Mouse (Mus musculus) heart, embryonic 11.5 days (tissue): ENCODE data around the gene Gm17606. TPM values are rescaled to one million over a fixed set of nuclear protein-coding genes. Genes with fewer than 3 reads are reported as not detected.
A peak's percentile ranks its signal among the peaks of the same experiment; 100 is the strongest.

Experiments used
- ATAC-seq: fragments of 200-750 bp; cut with Nextera tagmentation; replicated peaks from 2 replicates; pipeline ENCODE4 v1.8.0; 2017; ENCODE audit warnings: moderate library complexity; ENCODE audit not compliant: insufficient number of reproducible peaks, low FRiP score, low TSS enrichment
- H3K27ac ChIP-seq: fragments of 300-500 bp; sonication (generic); 2 replicates; pipeline ENCODE4 v1.5.1; 2014; ENCODE audit warnings: mild to moderate bottlenecking, low read depth, low read length
- H3K27me3 ChIP-seq: fragments of 300-500 bp; sonication (generic); 2 replicates; pipeline ENCODE4 v1.6.1; 2014; ENCODE audit warnings: mild to moderate bottlenecking, low read length, mixed read lengths; ENCODE audit not compliant: control insufficient read depth, insufficient read depth
- H3K36me3 ChIP-seq: fragments of 300-500 bp; sonication (generic); 2 replicates; pipeline ENCODE4 v1.6.1; 2014; ENCODE audit warnings: mild to moderate bottlenecking, low read length, moderate library complexity, mixed read lengths; ENCODE audit not compliant: control insufficient read depth, insufficient read depth
- H3K4me1 ChIP-seq: fragments of 300-500 bp; sonication (generic); 2 replicates; pipeline ENCODE4 v1.6.1; 2014; ENCODE audit warnings: low read length; ENCODE audit not compliant: control insufficient read depth, insufficient read depth
- H3K4me2 ChIP-seq: fragments of 300-500 bp; sonication (generic); 2 replicates; pipeline ENCODE4 v1.6.1; 2014; ENCODE audit warnings: mild to moderate bottlenecking, moderate library complexity
- H3K4me3 ChIP-seq: fragments of 300-500 bp; sonication (generic); 2 replicates; pipeline ENCODE4 v1.5.1; 2014; ENCODE audit warnings: low read depth, low read length
- H3K9ac ChIP-seq: fragments of 300-500 bp; sonication (generic); 2 replicates; pipeline ENCODE4 v1.6.1; 2014; ENCODE audit warnings: mild to moderate bottlenecking, low read depth, low read length, moderate library complexity
- H3K9me3 ChIP-seq: fragments of 300-500 bp; sonication (generic); replicated peaks from 2 replicates; pipeline ENCODE4 v1.6.1; 2016; ENCODE audit warnings: low read length; ENCODE audit not compliant: control insufficient read depth
- WGBS: fragments of 180-500 bp; shearing (Covaris S2); extraction: QIAGEN DNeasy Blood & Tissue Kit; methylation state at CpG from one replicate; pipeline ENCODE4 v1.1.7; 2014; ENCODE audit not compliant: insufficient replicate concordance; 5-methylcytosine and 5-hydroxymethylcytosine counted together
- polyA plus RNA-seq: library from polyadenylated mRNA; unstranded; fragments of >200 nt; fragmentation: Nextera tagmentation; extraction: Ambion mirVana; gene quantifications from 2 replicates; pipeline ENCODE4 v1.2.1, GENCODE M21; 2014

Gm17606 gene
- polyA plus RNA-seq, 1 experiment from 2014 or later = not detected

- 0 out of 2 replicates have a peak, but pooled peaks cover 5% of the 10 kb centered on the region for H3K4me1 ChIP-seq
- ATAC-seq = no peak
- no peak overlapping the region for H3K27ac ChIP-seq
- WGBS = 91% methylated on average over 16 of the region's 16 CpGs
- H3K4me2 ChIP-seq = peak overlapping the region; percentile 71
- no peaks in the 10 kb centered on the region for H3K27me3 ChIP-seq
- H3K36me3 ChIP-seq = no peaks in the 10 kb centered on the region
- no peaks in the 10 kb centered on the region for H3K9me3 ChIP-seq
- no peak overlapping the region for H3K9ac ChIP-seq
- no peak overlapping the region for H3K4me3 ChIP-seq
Observed at GRCm38 (mm10) chr14:54616226-54616825, 24.4 kb upstream of the Gm17606 start.

GRCm38 (mm10) chr14:54617152-54617896, 23.4 kb upstream of the Gm17606 start:
- H3K27me3 ChIP-seq = no peaks in the 10 kb centered on the region
- H3K4me3 ChIP-seq = peak overlapping the region; percentile 86
- ATAC-seq = peak; percentile 53; the same call in 1 of the 2 replicates
- H3K9me3 ChIP-seq = no peaks in the 10 kb centered on the region
- peak overlapping the region; percentile 41; the same call in 1 of the 2 replicates for H3K27ac ChIP-seq
- H3K4me1 ChIP-seq = 0 out of 2 replicates have a peak, but pooled peaks cover 5% of the 10 kb centered on the region
- 2% methylated on average over 38 of the region's 38 CpGs for WGBS
- peak overlapping the region; percentile 71 for H3K4me2 ChIP-seq
- H3K9ac ChIP-seq = peak overlapping the region; percentile 93
- no peaks in the 10 kb centered on the region for H3K36me3 ChIP-seq

- Histone ChIP-seq H3K27ac (peak within 1 kb of the TSS; percentile 41; the same call in 1 of the 2 replicates), H3K36me3 (no peaks in the 10 kb centered on the region), H3K4me3 (peak within 1 kb of the TSS; percentile 86), H3K27me3 (no peaks in the 10 kb centered on the region), H3K4me1 (0 out of 2 replicates have a peak, but pooled peaks cover 5% of the 10 kb centered on the region), H3K9ac (peak within 1 kb of the TSS; percentile 93), H3K9me3 (no peaks in the 10 kb centered on the region), H3K4me2 (peak within 1 kb of the TSS; percentile 71)
- WGBS = under 1% methylated on average over 25 of the region's 25 CpGs
- peak; percentile 84 for ATAC-seq
Observed at GRCm38 (mm10) chr14:54617897-54618365, 22.8 kb upstream of the Gm17606 start, which contains the start of gene Psmb5. Psmb5 (minus strand) TSS chr14:54618022.

- H3K27ac ChIP-seq = no peak within 1 kb of the TSS
- H3K4me1 ChIP-seq = 0 out of 2 replicates have a peak, but pooled peaks cover 5% of the 10 kb centered on the region
- H3K9ac ChIP-seq = no peak within 1 kb of the TSS
- no peak within 1 kb of the TSS for H3K4me3 ChIP-seq
- 71% methylated on average over 1 of the region's 1 CpGs for WGBS
- no peaks in the 10 kb centered on the region for H3K36me3 ChIP-seq
- no peaks in the 10 kb centered on the region for H3K9me3 ChIP-seq
- no peak within 1 kb of the TSS for H3K4me2 ChIP-seq
- H3K27me3 ChIP-seq = peaks cover 4% of the 10 kb centered on the region; the same call in 1 of the 2 replicates
- no peak for ATAC-seq
Observed at GRCm38 (mm10) chr14:54621133-54621532, 19.6 kb upstream of the Gm17606 start, which contains the start of gene Psmb11. Psmb11 (plus strand) TSS chr14:54621433.

GRCm38 (mm10) chr14:54623334-54623733, 17.4 kb upstream of the Gm17606 start:
- H3K27me3 ChIP-seq = peaks cover 4% of the 10 kb centered on the region; the same call in 1 of the 2 replicates
- H3K4me3 ChIP-seq = no peak overlapping the region
- H3K4me2 ChIP-seq = no peak overlapping the region
- WGBS = 82% methylated on average over 6 of the region's 6 CpGs
- no peaks in the 10 kb centered on the region for H3K9me3 ChIP-seq
- H3K36me3 ChIP-seq = no peaks in the 10 kb centered on the region
- no peak overlapping the region for H3K9ac ChIP-seq
- no peaks in the 10 kb centered on the region for H3K4me1 ChIP-seq
- no peak for ATAC-seq
- H3K27ac ChIP-seq = no peak overlapping the region

- Histone ChIP-seq H3K4me2 (no peak overlapping the region), H3K4me3 (no peak overlapping the region), H3K4me1 (no peaks in the 10 kb centered on the region), H3K9ac (no peak overlapping the region), H3K9me3 (no peaks in the 10 kb centered on the region), H3K27ac (no peak overlapping the region), H3K36me3 (no peaks in the 10 kb centered on the region), H3K27me3 (peaks cover 4% of the 10 kb centered on the region; the same call in 1 of the 2 replicates)
- no peak for ATAC-seq
- 62% methylated on average over 10 of the region's 10 CpGs for WGBS
Observed at GRCm38 (mm10) chr14:54624976-54625375, 15.8 kb upstream of the Gm17606 start.

- H3K27me3 ChIP-seq = peaks cover 4% of the 10 kb centered on the region; the same call in 1 of the 2 replicates
Observed at GRCm38 (mm10) chr14:54628103-54628502, 12.6 kb upstream of the Gm17606 start.

GRCm38 (mm10) chr14:54629797-54630196, 11.0 kb upstream of the Gm17606 start:
- no peaks in the 10 kb centered on the region for H3K9me3 ChIP-seq
- no peak overlapping the region for H3K27ac ChIP-seq
- H3K4me2 ChIP-seq = no peak overlapping the region
- peaks cover 4% of the 10 kb centered on the region; the same call in 1 of the 2 replicates for H3K27me3 ChIP-seq
- H3K9ac ChIP-seq = no peak overlapping the region
- 69% methylated on average over 2 of the region's 2 CpGs for WGBS
- H3K4me3 ChIP-seq = no peak overlapping the region
- peaks cover 13% of the 10 kb centered on the region for H3K36me3 ChIP-seq
- no peak for ATAC-seq
- no peaks in the 10 kb centered on the region for H3K4me1 ChIP-seq

More at GRCm38 (mm10) chr14:54628103-54628502, 12.6 kb upstream of the Gm17606 start:
- no peak for ATAC-seq
- no peak overlapping the region for H3K27ac ChIP-seq
- peaks cover 8% of the 10 kb centered on the region for H3K36me3 ChIP-seq
- WGBS = 59% methylated on average over 5 of the region's 5 CpGs
- no peaks in the 10 kb centered on the region for H3K9me3 ChIP-seq
- no peak overlapping the region for H3K9ac ChIP-seq
- no peak overlapping the region for H3K4me2 ChIP-seq
- H3K4me1 ChIP-seq = no peaks in the 10 kb centered on the region
- H3K4me3 ChIP-seq = no peak overlapping the region
